Mouse (Mus musculus): ENCODE data around the gene Enox1.
A peak's percentile ranks its signal among the peaks of the same experiment; 100 is the strongest.
"Not testable (repeated sequence)": the region's sequence is repeated elsewhere in the genome, so short reads cannot be mapped to it uniquely, and the experiment has no call there.

Gene Enox1

GRCm38 (mm10) chr14:77156222-77156910 lies at the start of gene Enox1:
Enox1 (plus strand) TSS chr14:77156763.
- peak; percentile 15 for DNase-seq (ENCODE audit: low read depth, low spot score)

DNA sequence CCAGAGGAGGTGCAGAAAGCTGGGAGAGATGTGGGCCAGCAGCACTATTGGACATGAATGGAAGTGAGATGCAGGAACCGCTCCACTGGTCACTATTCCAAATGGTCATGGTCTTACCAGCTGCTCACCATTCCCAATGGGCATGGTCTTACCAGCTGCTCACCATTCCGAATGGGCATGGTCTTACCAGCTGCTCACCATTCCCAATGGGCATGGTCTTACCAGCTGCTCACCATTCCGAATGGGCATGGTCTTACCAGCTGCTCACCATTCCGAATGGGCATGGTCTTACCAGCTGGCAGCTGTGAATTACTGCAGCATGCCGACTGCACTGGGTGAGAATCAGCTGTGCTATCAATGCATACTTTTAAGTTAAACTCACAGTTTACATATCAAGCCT lies 45.9 kb upstream of the Enox1 start:
- DNase-seq (ENCODE audit: low read depth, low spot score), result not testable (repeated sequence)

- DNase-seq (ENCODE audit: low read depth, low spot score), result no peak
These were observed 26.0 kb upstream of the Enox1 start for GRCm38 (mm10) chr14:77130612-77131011.

DNA sequence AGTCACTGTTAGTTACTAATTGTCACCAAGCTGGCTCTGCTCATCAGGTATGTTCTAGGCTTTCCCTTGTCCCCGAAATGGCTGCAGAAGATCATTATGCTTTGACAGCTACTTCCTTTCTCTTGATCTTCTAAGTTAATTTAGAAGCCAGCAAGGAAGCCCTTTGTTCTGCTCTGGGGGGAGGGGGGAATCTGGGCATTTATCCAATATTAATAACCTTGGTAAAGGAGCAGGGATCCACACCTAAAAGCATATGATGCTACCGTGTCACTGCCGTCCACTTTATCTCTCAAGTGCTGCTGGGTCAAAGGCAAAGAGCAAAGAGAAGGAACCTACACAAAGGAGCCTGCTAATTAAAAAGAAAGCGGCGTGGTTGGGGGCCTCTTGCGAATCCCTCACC lies 19.6 kb upstream of the Enox1 start:
- no peak for DNase-seq (ENCODE audit: low read depth, low spot score)

- DNase-seq (ENCODE audit: low read depth, low spot score), result peak; percentile 87
These were observed 15.0 kb upstream of the Enox1 start for GRCm38 (mm10) chr14:77141324-77142282.

- no peak for DNase-seq (ENCODE audit: low read depth, low spot score)
These were observed 11.5 kb upstream of the Enox1 start for GRCm38 (mm10) chr14:77145103-77145502.

DNA sequence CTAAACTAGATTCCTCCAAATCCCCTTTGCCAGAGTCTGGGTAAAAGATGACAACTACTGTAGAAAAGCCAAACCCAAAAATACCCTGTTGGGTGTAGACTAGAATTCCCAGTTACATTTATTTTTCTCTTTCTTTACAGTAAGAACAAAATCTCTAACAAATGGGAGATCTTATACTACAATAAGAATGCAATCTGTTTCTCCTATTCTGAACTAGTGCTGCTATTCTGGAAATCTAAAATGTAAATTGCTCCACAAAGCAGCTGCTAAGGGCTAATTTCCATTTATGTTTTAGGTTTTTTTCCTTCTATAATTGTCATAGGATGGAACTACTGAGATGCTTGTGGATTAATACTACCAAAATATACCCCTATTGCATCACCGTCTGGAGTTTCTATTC lies 8.9 kb upstream of the Enox1 start:
- DNase-seq (ENCODE audit: low read depth, low spot score), result no peak

DNA sequence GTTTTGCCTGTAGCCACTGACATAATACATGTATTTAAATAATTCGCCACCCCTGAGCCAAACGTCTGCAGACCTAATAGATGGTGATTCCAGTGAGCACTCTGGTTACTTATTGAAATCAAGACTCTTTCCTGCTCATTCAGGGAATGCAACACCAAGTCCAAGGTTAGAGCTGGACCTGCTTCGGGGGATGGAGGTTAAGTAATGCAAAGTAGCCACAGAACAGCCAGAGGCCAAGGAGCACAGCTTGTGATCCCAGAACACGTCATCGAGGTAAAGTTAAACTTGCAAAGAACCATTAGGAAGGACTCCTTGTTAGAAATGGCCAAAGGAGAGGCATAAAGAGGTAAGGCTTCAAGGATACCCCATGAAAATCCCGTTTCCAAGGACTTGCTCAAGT lies 6.0 kb upstream of the Enox1 start:
- no peak for DNase-seq (ENCODE audit: low read depth, low spot score)

GRCm38 (mm10) chr14:77151431-77151830 lies 5.1 kb upstream of the Enox1 start:
- no peak for DNase-seq (ENCODE audit: low read depth, low spot score)

DNA sequence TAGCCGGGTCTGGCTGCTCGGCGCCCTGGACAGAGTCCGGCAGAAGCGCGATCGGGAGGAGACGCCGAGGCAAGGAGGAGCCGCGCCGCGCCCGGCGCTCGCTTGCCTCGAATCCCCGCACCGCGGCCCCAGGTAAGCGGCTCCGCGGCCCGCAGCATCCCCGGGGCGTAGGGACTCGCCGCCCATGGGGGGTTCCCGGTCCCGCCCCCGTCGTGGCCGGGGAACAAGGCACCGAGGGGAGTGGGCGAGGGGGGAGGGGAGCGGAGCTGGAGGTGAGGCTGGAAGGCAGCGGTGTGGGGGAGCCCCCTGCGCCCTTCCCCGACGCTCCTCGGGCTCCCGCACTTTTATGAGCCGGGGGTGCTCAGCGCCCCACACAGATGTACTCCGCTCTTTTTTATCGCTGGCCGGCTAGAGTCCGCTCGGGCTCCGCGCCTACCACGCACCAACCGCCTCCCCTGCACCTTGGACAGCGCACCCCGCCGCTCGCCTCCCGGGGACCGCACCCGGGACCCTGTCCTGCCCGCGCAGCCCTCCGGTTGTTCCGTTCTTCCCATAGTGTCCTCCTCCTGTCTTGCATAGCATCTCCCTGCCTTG lies 445 bp downstream of the Enox1 start:
- peak; percentile 3 for DNase-seq (ENCODE audit: low read depth, low spot score)

DNA sequence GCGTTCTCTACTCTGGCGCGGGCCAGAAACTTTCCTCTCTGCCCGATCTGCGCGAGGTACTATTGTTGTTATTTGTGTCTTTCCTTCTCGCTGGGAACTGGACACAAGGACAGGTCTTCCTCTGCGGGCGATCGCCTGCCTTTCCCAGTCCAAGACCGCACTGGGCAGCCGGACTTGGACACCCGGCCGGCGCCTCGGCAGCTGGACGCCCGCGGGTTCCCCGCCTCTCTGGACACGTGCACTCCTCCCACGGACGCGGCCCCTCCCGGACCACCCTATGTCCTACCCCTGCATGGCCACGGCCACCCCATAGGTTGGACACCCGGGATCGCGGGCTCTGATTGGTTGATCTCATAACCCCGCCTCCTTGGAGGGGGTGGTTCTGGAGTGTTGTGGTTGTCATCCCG lies 945 bp downstream of the Enox1 start:
- DNase-seq (ENCODE audit: low read depth, low spot score), result no peak

DNA sequence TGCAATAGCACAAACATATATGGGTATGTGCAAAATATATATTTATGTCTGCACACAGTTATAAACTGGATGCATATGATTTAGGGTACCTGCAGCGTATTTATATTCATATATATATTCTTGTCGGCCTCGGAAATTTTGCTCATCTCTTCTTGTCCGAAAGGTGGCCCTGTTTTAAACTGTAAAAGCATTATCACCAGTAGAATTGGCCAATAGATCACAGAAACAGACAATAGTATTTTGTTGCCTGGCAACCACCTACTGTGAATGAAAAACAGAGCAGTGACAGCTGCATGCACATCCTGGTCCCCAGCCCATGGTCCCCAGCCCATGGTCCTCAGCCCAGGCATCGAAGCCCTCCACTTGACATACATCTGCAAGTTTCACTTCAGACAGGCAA lies 2.8 kb downstream of the Enox1 start:
- DNase-seq (ENCODE audit: low read depth, low spot score), result no peak

- no peak for DNase-seq (ENCODE audit: low read depth, low spot score)
These were observed 5.9 kb downstream of the Enox1 start for GRCm38 (mm10) chr14:77162496-77162895.

DNA sequence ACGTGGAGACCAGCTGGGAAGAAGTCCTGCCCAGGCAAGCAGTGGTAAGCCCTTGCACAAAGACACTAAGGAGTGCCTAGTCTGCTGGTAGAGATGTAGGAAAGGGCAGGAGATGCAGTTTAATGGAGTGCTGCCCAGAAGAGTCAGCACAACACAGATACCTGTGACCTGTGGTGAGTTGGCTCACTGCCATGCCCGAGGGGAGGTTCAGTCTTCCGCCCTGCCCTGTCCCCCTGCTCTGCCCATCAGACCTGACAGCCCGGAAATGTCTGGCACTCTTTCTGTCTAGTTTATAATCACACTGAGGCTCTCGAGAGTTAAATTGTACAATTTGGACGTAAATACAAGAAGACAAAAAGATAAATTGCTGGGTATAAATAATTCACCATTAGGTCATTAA lies 7.8 kb downstream of the Enox1 start:
- DNase-seq (ENCODE audit: low read depth, low spot score), result no peak

DNA sequence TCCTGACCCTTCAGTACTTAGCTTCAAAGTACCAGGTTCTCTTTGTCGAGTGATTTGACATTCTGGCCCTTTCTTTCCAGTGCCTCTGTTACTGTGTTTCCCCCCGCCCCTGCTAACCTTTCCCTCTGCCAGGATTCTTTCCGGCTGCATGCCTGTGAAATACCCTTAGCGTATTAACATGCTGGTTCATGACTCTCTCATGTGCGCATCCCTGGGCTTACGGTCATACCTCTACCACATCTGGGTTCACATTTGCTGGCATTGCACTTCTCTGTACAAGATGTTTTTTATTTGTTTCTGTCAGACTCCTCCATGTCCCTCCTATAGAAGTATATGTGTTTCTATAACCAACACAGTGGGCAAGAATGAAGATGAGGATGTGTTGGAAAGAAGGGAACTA lies 11.6 kb downstream of the Enox1 start:
- DNase-seq (ENCODE audit: low read depth, low spot score), result no peak

DNA sequence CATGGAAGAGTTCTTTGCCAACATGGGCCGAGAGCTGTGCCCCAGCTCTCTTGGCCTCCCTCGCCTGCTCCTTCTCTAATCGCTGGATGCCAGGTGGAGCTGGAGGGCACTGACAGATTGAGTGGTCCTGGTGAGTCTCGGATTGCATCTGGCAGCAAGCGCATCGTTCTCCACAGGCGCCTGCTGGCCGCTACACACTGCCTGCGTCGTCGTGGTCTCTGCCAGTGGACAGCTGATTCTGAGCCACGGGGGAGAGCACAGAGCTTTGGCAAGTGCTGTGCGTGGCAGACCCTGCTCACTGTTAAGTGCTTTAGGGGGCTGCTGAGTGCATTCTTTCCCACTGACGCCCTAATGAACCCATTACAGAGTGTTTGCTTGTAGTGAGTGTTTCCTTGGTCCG lies 17.9 kb downstream of the Enox1 start:
- no peak for DNase-seq (ENCODE audit: low read depth, low spot score)

DNA sequence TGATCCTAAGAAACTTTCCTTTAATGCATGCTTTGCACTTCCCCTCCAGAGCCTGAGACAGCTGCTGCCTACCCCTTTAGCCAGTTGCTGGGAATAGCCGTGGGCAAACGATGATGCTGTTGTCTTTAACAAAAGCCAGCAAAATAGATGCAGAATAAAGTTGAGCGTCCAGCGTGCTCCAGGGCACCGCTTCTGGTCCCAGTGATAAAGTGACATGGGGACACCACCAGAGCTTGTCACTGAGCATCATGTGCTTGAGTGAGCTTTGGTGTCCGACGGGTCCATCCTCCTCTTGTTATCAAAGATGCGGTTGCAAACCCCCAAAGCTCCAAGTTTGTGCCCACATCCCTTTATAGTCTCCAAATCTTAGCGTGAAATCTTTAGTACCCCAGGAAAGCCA lies 18.4 kb downstream of the Enox1 start:
- DNase-seq (ENCODE audit: low read depth, low spot score), result no peak

DNA sequence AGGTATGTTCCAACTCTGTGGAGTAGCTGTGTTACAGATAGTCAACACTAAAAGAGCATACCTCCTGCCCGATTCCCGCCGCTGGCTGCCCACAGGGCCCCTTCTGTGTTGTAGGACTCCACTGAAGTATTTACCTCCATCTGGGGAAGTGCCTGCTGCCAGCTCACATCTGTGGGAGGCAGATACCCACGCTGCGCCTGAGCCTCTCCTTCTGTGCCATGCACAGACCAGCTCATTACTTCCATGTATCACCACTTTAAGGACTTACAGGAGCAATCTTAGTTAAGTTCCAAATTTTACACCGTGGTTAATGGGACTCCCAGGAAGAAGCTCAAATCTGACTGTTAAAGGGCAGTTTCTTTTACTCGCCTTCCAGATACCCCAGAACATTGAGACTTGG lies 23.7 kb downstream of the Enox1 start:
- no peak for DNase-seq (ENCODE audit: low read depth, low spot score)

- no peak for DNase-seq (ENCODE audit: low read depth, low spot score)
These were observed 24.3 kb downstream of the Enox1 start for GRCm38 (mm10) chr14:77180753-77181374.

DNA sequence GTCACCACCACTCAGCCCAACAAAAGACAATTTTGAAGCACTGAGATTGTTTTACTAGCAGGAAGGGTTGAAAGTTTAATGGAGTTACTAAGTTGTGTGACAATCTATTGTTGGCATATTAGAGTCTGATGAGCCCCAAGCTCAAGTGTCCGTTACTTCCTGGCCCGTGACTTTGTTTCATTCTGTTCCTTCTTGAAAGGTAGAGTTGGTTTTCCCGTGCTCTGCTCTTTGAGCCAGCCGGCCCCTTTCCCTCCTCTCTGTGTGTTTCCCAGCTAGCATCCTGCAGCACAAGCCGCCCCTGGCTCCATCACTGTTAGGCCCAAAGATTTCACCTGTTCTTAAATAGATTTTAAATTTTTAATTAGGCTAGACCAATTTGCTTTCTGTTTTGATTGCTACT lies 26.9 kb downstream of the Enox1 start:
- DNase-seq (ENCODE audit: low read depth, low spot score), result no peak

GRCm38 (mm10) chr14:77190158-77190557 lies 33.6 kb downstream of the Enox1 start:
- no peak for DNase-seq (ENCODE audit: low read depth, low spot score)

Measured in CD4-positive, CD25-positive, alpha-beta regulatory T cell, adult 2 months (primary cell).